In genomic region chr5:143932831-143933230, GRCm38 (mm10) we compare ENCODE assay signal across 10 mouse cellular contexts. TPM values are rescaled to one million over a fixed set of nuclear protein-coding genes. Genes with fewer than 3 reads are reported as not detected.
DNase-seq lines count a peak whose midpoint lies in the region; ATAC-seq lines count a peak whose summit lies in the region.
"Had no signal": no experiment of that assay in that cellular context is flagged by ENCODE, and none has a peak within 500 bp of the region (broad histone marks: within the 10 kb centered on the region; RNA-seq: fewer than 3 reads in every experiment).

Gene Rsph10b (plus strand): TSS chr5:143933035.

- H3K36me3 ChIP-seq in forebrain, embryonic 10.5 days (replicated peaks) = peaks cover 47% of the 10 kb centered on the region
- H3K36me3 ChIP-seq in lung, embryonic 16.5 days (ENCODE audit: control insufficient read depth, insufficient read depth, low read length) = peaks cover 24% of the 10 kb centered on the region

- no peaks in the 10 kb centered on the region for H3K9me3 ChIP-seq in forebrain, embryonic 10.5 days
- H3K9me3 ChIP-seq in lung, embryonic 16.5 days (ENCODE audit: control insufficient read depth, low read length) = no peaks in the 10 kb centered on the region
- H3K9me3 ChIP-seq: heart, embryonic 13.5 days; liver, embryonic 13.5 days had no signal

- peaks cover 12% of the 10 kb centered on the region for H3K4me1 ChIP-seq in forebrain, embryonic 10.5 days
- no peaks in the 10 kb centered on the region for H3K4me1 ChIP-seq in lung, embryonic 16.5 days (replicated peaks; ENCODE audit: control insufficient read depth, insufficient read depth, low read length)

- peak within 1 kb of the TSS; percentile 33 for H3K4me3 ChIP-seq in forebrain, embryonic 10.5 days
- no peak within 1 kb of the TSS for H3K4me3 ChIP-seq in lung, embryonic 16.5 days (ENCODE audit: low read length)
- H3K4me3 ChIP-seq: heart, embryonic 13.5 days; liver, embryonic 13.5 days had no signal

- peak; percentile 18 for DNase-seq in ovary, postnatal 36 days (ENCODE audit: low spot score)
- no peak for DNase-seq in ovary, adult 18-20 months (ENCODE audit: low spot score)
- peak; percentile 29 for DNase-seq in forebrain, embryonic 10.5 days (ENCODE audit: extremely low spot score, low spot score)
- peak; percentile 52 for DNase-seq in testis, postnatal 10 days (ENCODE audit: low spot score)
- DNase-seq in MN1 (ENCODE audit: low spot score) = no peak
- DNase-seq in urinary bladder, postnatal 36 days (ENCODE audit: low spot score in 2 of 2) = no peak
- no peak for DNase-seq in kidney, adult 18-20 months
- DNase-seq: liver, embryonic 13.5 days had no signal

- no peak within 1 kb of the TSS for H3K27ac ChIP-seq in forebrain, embryonic 10.5 days
- no peak within 1 kb of the TSS for H3K27ac ChIP-seq in lung, embryonic 16.5 days (ENCODE audit: low read length)
- H3K27ac ChIP-seq: heart, embryonic 13.5 days; liver, embryonic 13.5 days had no signal

- H3K27me3 ChIP-seq in forebrain, embryonic 10.5 days (ENCODE audit: poor library complexity, severe bottlenecking) = no peaks in the 10 kb centered on the region
- H3K27me3 ChIP-seq in lung, embryonic 16.5 days (ENCODE audit: control insufficient read depth, insufficient read depth, low read depth, low read length) = no peaks in the 10 kb centered on the region
- H3K27me3 ChIP-seq: heart, embryonic 13.5 days; liver, embryonic 13.5 days had no signal

- 19% methylated on average over 8 of the region's 8 CpGs for WGBS in forebrain, embryonic 10.5 days
- 20% methylated on average over 8 of the region's 8 CpGs for WGBS in lung, embryonic 16.5 days

- H3K4me2 ChIP-seq in lung, embryonic 16.5 days (ENCODE audit: low read depth, low read length) = no peak within 1 kb of the TSS
- H3K4me2 ChIP-seq: heart, embryonic 13.5 days; liver, embryonic 13.5 days had no signal

- peak; percentile 45; the same call in 1 of the 2 replicates for ATAC-seq in lung, embryonic 16.5 days (ENCODE audit: low read depth)

- H3K9ac ChIP-seq in lung, embryonic 16.5 days (ENCODE audit: low read length) = no peak within 1 kb of the TSS
- H3K9ac ChIP-seq: heart, embryonic 13.5 days; liver, embryonic 13.5 days had no signal

RNA-seq across cellular contexts. Expression of gene Rsph10b, which starts in this region (rescaled TPM):
- 0.43 and 0.64 TPM in 2 replicates for polyA plus RNA-seq in forebrain, embryonic 10.5 days (2016; fragmentation: Nextera tagmentation; extraction: Ambion mirVana)
- 1.8 and 2.1 TPM in 2 replicates for polyA plus RNA-seq in lung, embryonic 16.5 days (2015; fragmentation: Nextera tagmentation; extraction: Ambion mirVana)

Comparison
In these comparisons a context has a peak if more than half of its experiments do, and no peak if none do; other contexts are left out.
1. DNase-seq: peak in ovary, postnatal 36 days (single experiment) and testis, postnatal 10 days (single experiment); none in ovary, adult 18-20 months (single experiment), MN1 (single experiment), urinary bladder, postnatal 36 days (0 of 2) and kidney, adult 18-20 months (single experiment).
2. Peak in DNase-seq and H3K4me3 ChIP-seq in forebrain, embryonic 10.5 days; RNA of the gene not detected or under 1 TPM.